Mouse (Mus musculus): Measurements from ENCODE around the gene Exoc8.

Exoc8 gene

GRCm38 (mm10) chr8:124853511-124853910 lies 44.0 kb downstream of the Exoc8 start:
- in situ Hi-C loops (cut with MseI, MboI), result no loop called here

GRCm38 (mm10) chr8:124845573-124845972 lies 51.9 kb downstream of the Exoc8 start:
- in situ Hi-C loops (cut with MseI, MboI), result no loop called here

GRCm38 (mm10) chr8:124845131-124845530 lies 52.4 kb downstream of the Exoc8 start:
- in situ Hi-C loops (cut with MseI, MboI), result no loop called here
